Mouse (Mus musculus): Measurements from ENCODE around the gene Kcnj12. TPM values are rescaled to one million over a fixed set of nuclear protein-coding genes. Genes with fewer than 3 reads are reported as not detected.

The Kcnj12 gene
- polyA plus RNA-seq, 1 experiment from 2014 or later, result 0.17 TPM

DNA sequence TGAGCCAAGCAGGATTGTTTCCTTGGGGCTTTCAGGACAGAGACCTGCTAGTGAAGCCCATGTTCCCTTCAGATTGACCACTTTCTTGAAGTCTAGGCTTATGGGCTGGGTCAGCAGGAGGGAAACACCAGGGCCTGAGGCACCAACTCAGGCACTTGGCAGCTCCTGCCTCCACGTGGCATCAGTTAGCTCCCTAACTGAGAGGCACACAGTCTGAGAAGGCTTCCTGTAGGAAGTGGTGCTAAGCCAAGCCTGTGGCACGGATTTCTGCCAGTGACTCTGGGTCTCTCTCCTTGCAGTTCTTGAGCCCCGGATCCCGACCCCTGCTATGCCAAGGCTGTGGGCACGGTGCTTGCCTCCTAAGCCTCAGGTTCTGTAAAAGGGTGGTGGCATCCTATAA, 22.4 kb downstream of the Kcnj12 start:
- WGBS, result 74% methylated on average over 5 of the region's 5 CpGs

DNA sequence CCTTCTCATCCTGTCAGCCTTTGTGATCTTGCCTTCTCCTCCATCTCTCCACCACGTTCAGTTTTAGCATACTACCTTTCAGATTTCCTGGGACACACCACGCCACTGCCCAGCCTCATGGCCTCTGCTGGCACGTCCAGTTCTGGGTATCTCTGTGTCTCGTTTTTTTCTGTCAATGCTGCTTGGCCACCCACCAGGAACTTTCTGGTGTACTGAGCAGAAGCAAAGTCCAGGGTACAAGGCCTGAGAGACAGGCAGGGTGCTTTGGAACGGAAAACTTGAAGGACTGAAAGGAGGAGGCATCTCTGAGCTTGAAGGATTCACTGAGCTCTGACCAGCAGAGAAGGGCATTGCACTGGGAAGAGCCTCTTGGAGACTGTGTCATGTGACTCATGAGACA, 25.1 kb downstream of the Kcnj12 start:
- 70% methylated on average over 5 of the region's 5 CpGs for WGBS
- H3K9ac ChIP-seq (ENCODE audit: low read depth, low read length), result no peak overlapping the region
- H3K27me3 ChIP-seq (ENCODE audit: insufficient read depth, low read length), result no peaks in the 10 kb centered on the region
- no peak overlapping the region for H3K4me2 ChIP-seq (ENCODE audit: low read length)
- TF ChIP-seq CTCF (IDR thresholded peaks at IDR 0.05; ENCODE audit: low read depth), result no peak
- H3K27ac ChIP-seq, result no peak overlapping the region
- H3K4me1 ChIP-seq (replicated peaks; ENCODE audit: insufficient read depth, low read length), result no peaks in the 10 kb centered on the region
- DNase-seq (ENCODE audit: low spot score) (no peak), ATAC-seq (replicated peaks; ENCODE audit: low FRiP score, low read depth) (peak; percentile 52)
- H3K36me3 ChIP-seq (ENCODE audit: insufficient read depth, low read length), result no peaks in the 10 kb centered on the region
- no peak overlapping the region for H3K4me3 ChIP-seq (replicated peaks; ENCODE audit: low read depth, low read length)
- H3K9me3 ChIP-seq (replicated peaks; ENCODE audit: low read length), result no peaks in the 10 kb centered on the region

More for the DNA sequence above, 22.4 kb downstream of the Kcnj12 start:
- Histone ChIP-seq H3K4me2 (ENCODE audit: low read length) (no peak overlapping the region), H3K27ac (no peak overlapping the region), H3K36me3 (ENCODE audit: insufficient read depth, low read length) (no peaks in the 10 kb centered on the region), H3K4me3 (replicated peaks; ENCODE audit: low read depth, low read length) (no peak overlapping the region), H3K27me3 (ENCODE audit: insufficient read depth, low read length) (no peaks in the 10 kb centered on the region), H3K9ac (ENCODE audit: low read depth, low read length) (no peak overlapping the region), H3K9me3 (replicated peaks; ENCODE audit: low read length) (no peaks in the 10 kb centered on the region), H3K4me1 (replicated peaks; ENCODE audit: insufficient read depth, low read length) (no peaks in the 10 kb centered on the region)
- no peak for TF ChIP-seq CTCF (IDR thresholded peaks at IDR 0.05; ENCODE audit: low read depth)
- no peak for DNase-seq (ENCODE audit: low spot score)
- no peak for ATAC-seq (replicated peaks; ENCODE audit: low FRiP score, low read depth)

DNA sequence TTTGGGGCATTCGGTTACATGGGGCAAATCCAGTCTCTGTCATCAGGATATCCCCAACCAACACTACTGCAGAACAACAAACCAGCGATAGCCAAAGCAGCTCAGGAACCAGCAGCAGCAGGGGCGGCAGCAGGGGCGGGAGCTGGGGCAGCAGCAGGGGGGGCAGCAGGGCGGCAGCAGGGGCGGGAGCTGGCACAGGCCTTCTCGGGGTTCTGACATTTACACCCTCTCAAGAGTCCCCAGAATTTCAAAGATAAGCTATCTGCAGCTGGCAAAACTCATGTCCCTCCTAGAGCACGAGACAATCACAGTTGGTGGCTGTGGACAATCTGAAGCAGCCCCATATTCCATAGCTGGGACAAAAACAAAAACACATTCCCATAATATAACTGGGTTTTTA, 28.8 kb downstream of the Kcnj12 start:
- TF ChIP-seq CTCF (IDR thresholded peaks at IDR 0.05; ENCODE audit: low read depth), result no peak
- Histone ChIP-seq H3K36me3 (ENCODE audit: insufficient read depth, low read length) (no peaks in the 10 kb centered on the region), H3K27ac (no peak overlapping the region), H3K4me3 (replicated peaks; ENCODE audit: low read depth, low read length) (no peak overlapping the region), H3K9ac (ENCODE audit: low read depth, low read length) (no peak overlapping the region), H3K4me2 (ENCODE audit: low read length) (no peak overlapping the region), H3K9me3 (replicated peaks; ENCODE audit: low read length) (no peaks in the 10 kb centered on the region), H3K4me1 (replicated peaks; ENCODE audit: insufficient read depth, low read length) (no peaks in the 10 kb centered on the region), H3K27me3 (ENCODE audit: insufficient read depth, low read length) (no peaks in the 10 kb centered on the region)
- DNase-seq (ENCODE audit: low spot score) (no peak), ATAC-seq (replicated peaks; ENCODE audit: low FRiP score, low read depth) (no peak)
- WGBS, result 45% methylated on average over 8 of the region's 8 CpGs

DNA sequence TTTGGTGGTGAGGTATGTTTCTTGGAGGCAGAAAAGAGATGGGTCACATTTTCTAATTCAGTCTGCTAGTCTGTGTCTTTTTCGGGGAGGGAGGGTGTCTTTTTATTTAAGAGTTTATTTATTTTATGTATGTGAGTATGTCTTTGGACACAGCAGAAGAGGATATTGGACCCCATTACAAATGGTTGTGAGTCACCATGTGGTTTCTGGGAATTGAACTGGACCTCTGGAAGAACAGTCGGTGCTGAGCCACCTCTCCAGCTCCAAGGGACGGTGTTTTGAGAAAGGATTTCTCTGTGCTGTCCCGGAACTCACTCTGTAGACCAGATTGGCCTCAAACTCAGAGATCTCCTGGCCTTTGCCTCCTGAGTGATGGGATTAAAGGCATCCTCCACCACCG, 34.5 kb downstream of the Kcnj12 start:
- WGBS, result 57% methylated on average over 5 of the region's 5 CpGs
- ATAC-seq (replicated peaks; ENCODE audit: low FRiP score, low read depth) (no peak), DNase-seq (ENCODE audit: low spot score) (peak; percentile 69)

DNA sequence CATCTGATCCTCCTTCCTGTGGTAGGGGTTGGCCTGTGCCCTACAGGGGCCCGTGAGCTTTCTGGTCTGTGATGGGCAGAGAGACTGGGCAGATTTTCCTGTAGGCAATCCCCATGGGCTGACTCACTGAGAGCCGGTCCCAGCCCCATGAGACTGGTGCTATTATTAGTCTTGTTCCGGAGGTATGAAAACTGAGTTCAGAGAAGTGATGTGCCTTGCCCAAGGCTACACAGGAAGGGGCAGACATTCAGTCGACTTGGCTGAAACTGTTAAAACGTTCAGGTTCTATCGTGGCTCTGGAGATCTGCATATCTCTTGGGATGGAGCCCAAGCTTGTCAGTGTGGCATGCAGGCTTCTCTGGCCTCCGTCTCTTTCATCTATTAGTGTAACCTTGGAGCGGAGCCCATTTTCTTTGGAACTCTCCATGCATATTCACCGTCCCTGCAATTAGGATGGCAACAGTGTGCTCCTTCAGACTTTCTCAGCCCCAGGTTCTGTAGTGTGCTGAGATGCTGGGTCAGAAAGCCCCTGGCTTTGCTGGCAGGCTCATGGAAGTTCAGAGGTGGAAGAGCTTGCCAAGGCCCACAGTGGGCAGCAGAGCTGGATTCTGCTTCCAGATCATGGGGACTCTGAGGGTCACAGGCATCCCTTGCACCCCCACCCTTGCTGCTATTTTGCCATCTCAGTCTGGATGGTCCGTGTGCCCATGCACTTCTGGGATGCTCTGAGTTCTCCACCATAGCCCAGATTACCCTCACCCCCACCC, 37.5 kb downstream of the Kcnj12 start:
- Histone ChIP-seq H3K9ac (ENCODE audit: low read depth, low read length) (no peak overlapping the region), H3K27ac (no peak overlapping the region), H3K4me3 (replicated peaks; ENCODE audit: low read depth, low read length) (no peak overlapping the region), H3K4me2 (ENCODE audit: low read length) (no peak overlapping the region), H3K27me3 (ENCODE audit: insufficient read depth, low read length) (no peaks in the 10 kb centered on the region), H3K9me3 (replicated peaks; ENCODE audit: low read length) (no peaks in the 10 kb centered on the region), H3K4me1 (replicated peaks; ENCODE audit: insufficient read depth, low read length) (no peaks in the 10 kb centered on the region), H3K36me3 (ENCODE audit: insufficient read depth, low read length) (no peaks in the 10 kb centered on the region)
- no peak for DNase-seq (ENCODE audit: low spot score)
- no peak for TF ChIP-seq CTCF (IDR thresholded peaks at IDR 0.05; ENCODE audit: low read depth)
- no peak for ATAC-seq (replicated peaks; ENCODE audit: low FRiP score, low read depth)
- 64% methylated on average over 10 of the region's 10 CpGs for WGBS

More for the DNA sequence above, 34.5 kb downstream of the Kcnj12 start:
- no peaks in the 10 kb centered on the region for H3K9me3 ChIP-seq (replicated peaks; ENCODE audit: low read length)
- H3K4me2 ChIP-seq (ENCODE audit: low read length), result no peak overlapping the region
- no peak for TF ChIP-seq CTCF (IDR thresholded peaks at IDR 0.05; ENCODE audit: low read depth)
- no peak overlapping the region for H3K9ac ChIP-seq (ENCODE audit: low read depth, low read length)
- H3K36me3 ChIP-seq (ENCODE audit: insufficient read depth, low read length), result no peaks in the 10 kb centered on the region
- no peaks in the 10 kb centered on the region for H3K27me3 ChIP-seq (ENCODE audit: insufficient read depth, low read length)
- no peak overlapping the region for H3K27ac ChIP-seq
- H3K4me3 ChIP-seq (replicated peaks; ENCODE audit: low read depth, low read length), result no peak overlapping the region
- H3K4me1 ChIP-seq (replicated peaks; ENCODE audit: insufficient read depth, low read length), result no peaks in the 10 kb centered on the region

DNA sequence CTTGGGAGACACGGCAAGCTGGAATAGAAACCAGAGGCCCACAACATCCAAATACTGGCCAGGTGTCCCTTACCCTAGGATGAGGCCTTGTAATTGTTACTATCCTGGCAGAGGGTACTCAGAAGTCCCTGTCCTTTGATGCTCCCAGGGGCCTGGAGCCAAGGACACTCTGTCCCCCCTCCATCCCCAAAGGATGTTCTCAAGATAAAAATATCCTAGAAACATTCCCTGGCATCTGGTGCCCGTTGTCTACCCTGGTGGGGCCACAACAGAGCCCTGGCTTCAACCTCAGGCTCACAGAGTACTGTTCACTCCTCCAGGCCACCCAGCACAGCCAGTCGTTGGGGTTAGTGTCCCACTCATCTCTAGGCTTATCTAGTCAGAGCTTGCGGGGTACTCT, 38.3 kb downstream of the Kcnj12 start:
- WGBS, result 78% methylated on average over 4 of the region's 4 CpGs
- no peaks in the 10 kb centered on the region for H3K4me1 ChIP-seq (replicated peaks; ENCODE audit: insufficient read depth, low read length)
- no peaks in the 10 kb centered on the region for H3K36me3 ChIP-seq (ENCODE audit: insufficient read depth, low read length)
- no peak for ATAC-seq (replicated peaks; ENCODE audit: low FRiP score, low read depth)
- H3K9me3 ChIP-seq (replicated peaks; ENCODE audit: low read length), result no peaks in the 10 kb centered on the region
- no peak overlapping the region for H3K9ac ChIP-seq (ENCODE audit: low read depth, low read length)
- no peaks in the 10 kb centered on the region for H3K27me3 ChIP-seq (ENCODE audit: insufficient read depth, low read length)
- H3K4me2 ChIP-seq (ENCODE audit: low read length), result no peak overlapping the region
- H3K4me3 ChIP-seq (replicated peaks; ENCODE audit: low read depth, low read length), result no peak overlapping the region
- no peak for TF ChIP-seq CTCF (IDR thresholded peaks at IDR 0.05; ENCODE audit: low read depth)
- no peak for DNase-seq (ENCODE audit: low spot score)
- H3K27ac ChIP-seq, result no peak overlapping the region

All from kidney, postnatal 0 days (tissue).